Mouse (Mus musculus) midbrain, embryonic 14.5 days (tissue): ENCODE results near the gene Ddx41. TPM values are rescaled to one million over a fixed set of nuclear protein-coding genes. Genes with fewer than 3 reads are reported as not detected.
"Not testable (repeated sequence)": the region's sequence is repeated elsewhere in the genome, so short reads cannot be mapped to it uniquely, and the experiment has no call there.

Experiments used
- ATAC-seq: fragments of 200-750 bp; cut with Nextera tagmentation; 2 replicates; pipeline ENCODE4 v1.8.0; 2017; ENCODE audit warnings: moderate number of reproducible peaks, moderate library complexity; ENCODE audit not compliant: low FRiP score, low TSS enrichment
- DNase-seq: peaks from one replicate; pipeline ENCODE4 v3.0.0-alpha.2; 2015
- H3K27ac ChIP-seq: fragments of 300-500 bp; sonication (generic); replicated peaks from 2 replicates; pipeline ENCODE4 v1.5.1; 2014; ENCODE audit warnings: mild to moderate bottlenecking, low read depth, low read length, moderate library complexity
- H3K27me3 ChIP-seq: fragments of 300-500 bp; sonication (generic); 2 replicates; pipeline ENCODE4 v1.6.1; 2014; ENCODE audit warnings: low read length, control low read depth, mixed read lengths; ENCODE audit not compliant: control insufficient read depth, insufficient read depth
- H3K36me3 ChIP-seq: fragments of 300-500 bp; sonication (generic); 2 replicates; pipeline ENCODE4 v1.6.1; 2014; ENCODE audit warnings: low read length, control low read depth; ENCODE audit not compliant: control insufficient read depth, insufficient read depth
- H3K4me1 ChIP-seq: fragments of 300-500 bp; sonication (generic); 2 replicates; pipeline ENCODE4 v1.6.1; 2014; ENCODE audit warnings: mild to moderate bottlenecking, antibody characterized with exemption, low read length, control low read depth; ENCODE audit not compliant: control insufficient read depth, insufficient read depth
- H3K4me2 ChIP-seq: fragments of 300-500 bp; sonication (generic); 2 replicates; pipeline ENCODE4 v1.6.1; 2014; ENCODE audit warnings: mild to moderate bottlenecking, low read length, moderate library complexity
- H3K4me3 ChIP-seq: fragments of 300-500 bp; sonication (generic); replicated peaks from 2 replicates; pipeline ENCODE4 v1.5.1; 2014; ENCODE audit warnings: low read depth, low read length
- H3K9ac ChIP-seq: fragments of 300-500 bp; sonication (generic); replicated peaks from 2 replicates; pipeline ENCODE4 v1.6.1; 2014; ENCODE audit warnings: mild to moderate bottlenecking, low read length, moderate library complexity
- H3K9me3 ChIP-seq: fragments of 300-500 bp; sonication (generic); 2 replicates; pipeline ENCODE4 v1.6.1; 2016; ENCODE audit warnings: low read length, control low read depth, mixed read lengths; ENCODE audit not compliant: control insufficient read depth
- WGBS: fragments of 180-500 bp; shearing (Covaris S2); extraction: QIAGEN DNeasy Blood & Tissue Kit; methylation state at CpG from one replicate; pipeline ENCODE4 v1.1.7; 2014; 5-methylcytosine and 5-hydroxymethylcytosine counted together
- polyA plus RNA-seq: library from polyadenylated mRNA; unstranded; fragments of >200 nt; fragmentation: Nextera tagmentation; extraction: Ambion mirVana; gene quantifications from 2 replicates; pipeline ENCODE4 v1.2.1, GENCODE M21; 2014

Gene Ddx41
- 56.2 and 57.6 TPM in 2 replicates for polyA plus RNA-seq

DNA sequence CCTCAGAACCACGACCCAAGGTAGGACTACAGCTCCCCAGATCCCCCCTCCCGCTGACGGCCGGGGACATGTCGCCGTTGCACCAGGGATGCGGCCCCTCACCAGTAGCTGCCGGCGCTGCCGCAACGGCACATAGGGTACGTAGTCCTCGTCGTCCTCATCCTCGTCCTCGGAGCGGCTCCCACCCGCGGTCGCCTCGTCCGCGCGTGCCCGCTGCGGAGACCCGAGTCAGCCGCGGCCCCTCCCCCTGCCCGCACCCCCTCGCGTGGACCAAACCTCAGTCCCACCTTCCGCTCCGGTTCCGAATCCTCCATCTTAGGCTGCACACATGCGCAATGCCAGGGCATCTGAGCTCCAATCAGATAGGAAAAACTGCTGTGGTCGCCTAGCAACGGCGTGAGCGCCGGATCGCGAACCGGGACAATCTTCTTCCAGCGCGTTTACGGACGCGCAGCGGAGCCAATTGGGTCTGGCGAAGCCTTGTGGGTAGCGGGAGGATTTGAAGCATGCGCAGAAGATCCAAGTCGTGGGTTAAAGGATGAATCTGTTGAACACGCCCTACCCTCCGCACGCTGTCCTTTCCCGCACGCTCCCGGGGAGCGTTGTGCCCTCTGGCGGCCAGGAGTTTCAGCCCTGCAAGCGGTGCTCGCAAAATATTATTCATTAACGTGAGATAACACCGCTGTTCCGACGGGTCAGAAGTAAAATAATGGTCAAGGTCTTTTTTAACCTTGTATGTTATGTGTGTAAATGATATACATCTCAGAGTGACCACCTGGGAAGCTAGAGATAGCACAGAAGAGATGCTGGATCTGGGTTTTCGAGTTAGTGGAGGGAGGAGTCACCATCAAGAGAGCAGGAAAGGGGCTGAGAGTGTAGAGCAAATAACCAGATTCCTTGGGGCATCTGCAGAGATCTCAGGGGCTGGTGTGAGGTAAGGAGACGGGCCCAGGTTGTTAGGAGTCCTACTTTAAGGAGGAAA, at the start of gene Ddx41:
Gene Ddx41 (minus strand): TSS at position 465 of the 982 bp plus-strand sequence.
- Histone ChIP-seq H3K9me3 (no peaks in the 10 kb centered on the region), H3K27ac (peak within 1 kb of the TSS; percentile 82), H3K4me2 (peak within 1 kb of the TSS; percentile 94), H3K4me3 (peak within 1 kb of the TSS; percentile 79), H3K36me3 (peaks cover 72% of the 10 kb centered on the region), H3K4me1 (peaks cover 9% of the 10 kb centered on the region), H3K9ac (peak within 1 kb of the TSS; percentile 74), H3K27me3 (no peaks in the 10 kb centered on the region)
- 1% methylated on average over 70 of the region's 70 CpGs for WGBS
- DNase-seq (peak; percentile 99), ATAC-seq (peak; percentile 96)

GRCm38 (mm10) chr13:55578086-55578485, 41.6 kb upstream of the Ddx41 start:
- Histone ChIP-seq H3K27me3 (no peaks in the 10 kb centered on the region), H3K36me3 (no peaks in the 10 kb centered on the region), H3K4me2 (no peak overlapping the region), H3K4me3 (no peak overlapping the region), H3K27ac (no peak overlapping the region), H3K9me3 (no peaks in the 10 kb centered on the region), H3K4me1 (no peaks in the 10 kb centered on the region), H3K9ac (no peak overlapping the region)
- ATAC-seq (no peak), DNase-seq (no peak)
- WGBS, result 80% methylated on average over 4 of the region's 4 CpGs

GRCm38 (mm10) chr13:55576872-55577271, 40.4 kb upstream of the Ddx41 start:
- H3K4me2 ChIP-seq, H3K9me3 ChIP-seq, H3K4me3 ChIP-seq, H3K4me1 ChIP-seq, DNase-seq, H3K36me3 ChIP-seq, ATAC-seq, H3K27me3 ChIP-seq, H3K9ac ChIP-seq, H3K27ac ChIP-seq: not testable (repeated sequence)
- WGBS, result 88% methylated on average over 7 of the region's 7 CpGs

- Histone ChIP-seq H3K4me3 (no peak overlapping the region), H3K36me3 (no peaks in the 10 kb centered on the region), H3K27ac (no peak overlapping the region), H3K27me3 (no peaks in the 10 kb centered on the region), H3K4me2 (no peak overlapping the region), H3K9me3 (no peaks in the 10 kb centered on the region), H3K4me1 (peaks cover 10% of the 10 kb centered on the region; the same call in 1 of the 2 replicates), H3K9ac (no peak overlapping the region)
- 70% methylated on average over 5 of the region's 5 CpGs for WGBS
- no peak for DNase-seq
- ATAC-seq, result no peak
Measured at GRCm38 (mm10) chr13:55575932-55576331, 39.5 kb upstream of the Ddx41 start.

DNA sequence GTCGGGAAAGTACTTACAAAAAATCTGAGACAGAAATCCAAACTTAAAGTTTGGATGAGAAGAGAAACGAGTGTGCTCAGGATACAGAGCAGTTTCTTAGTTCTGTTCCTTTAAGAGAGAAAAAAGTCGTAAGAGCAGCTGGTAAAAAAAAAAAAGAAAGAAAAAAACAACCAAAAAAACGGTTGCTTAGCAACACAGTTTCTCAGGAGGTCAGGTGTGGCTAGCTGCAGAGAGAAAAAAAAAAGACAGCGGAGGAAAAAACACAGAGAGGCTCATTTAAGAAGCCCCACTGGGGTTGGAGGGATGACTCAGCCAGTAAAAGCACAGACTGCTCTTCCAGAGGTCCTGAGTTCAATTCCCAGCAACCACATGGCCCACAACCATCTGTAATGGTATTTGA, 37.9 kb upstream of the Ddx41 start:
- WGBS, result 77% methylated on average over 5 of the region's 5 CpGs
- H3K4me1 ChIP-seq, result peaks cover 14% of the 10 kb centered on the region
- no peak overlapping the region for H3K4me2 ChIP-seq
- H3K36me3 ChIP-seq, result 0 out of 2 replicates have a peak, but pooled peaks cover under 1% of the 10 kb centered on the region
- no peak overlapping the region for H3K27ac ChIP-seq
- H3K4me3 ChIP-seq, result no peak overlapping the region
- no peak overlapping the region for H3K9ac ChIP-seq
- ATAC-seq (no peak), DNase-seq (peak; percentile 49)
- no peaks in the 10 kb centered on the region for H3K27me3 ChIP-seq
- H3K9me3 ChIP-seq, result no peaks in the 10 kb centered on the region

- ATAC-seq, result no peak
- 100% methylated on average over 2 of the region's 2 CpGs for WGBS
- no peak for DNase-seq
- Histone ChIP-seq H3K27me3 (no peaks in the 10 kb centered on the region), H3K4me1 (peaks cover 21% of the 10 kb centered on the region), H3K27ac (no peak within 1 kb of the TSS), H3K9me3 (no peaks in the 10 kb centered on the region), H3K9ac (no peak within 1 kb of the TSS), H3K4me3 (no peak within 1 kb of the TSS), H3K36me3 (peaks cover 6% of the 10 kb centered on the region; the same call in 1 of the 2 replicates), H3K4me2 (no peak within 1 kb of the TSS)
Measured at GRCm38 (mm10) chr13:55573432-55573831, 37.0 kb upstream of the Ddx41 start, which contains the start of gene Tmed9. Tmed9 (plus strand) TSS chr13:55573732.

GRCm38 (mm10) chr13:55571977-55572376, 35.5 kb upstream of the Ddx41 start:
- Histone ChIP-seq H3K9me3 (no peaks in the 10 kb centered on the region), H3K27me3 (no peaks in the 10 kb centered on the region), H3K9ac (no peak overlapping the region; the same call in 1 of the 2 replicates), H3K4me3 (peak overlapping the region; percentile 95; the same call in 1 of the 2 replicates), H3K4me2 (peak overlapping the region; percentile 83), H3K36me3 (peaks cover 13% of the 10 kb centered on the region), H3K4me1 (peaks cover 23% of the 10 kb centered on the region), H3K27ac (no peak overlapping the region)
- ATAC-seq (no peak), DNase-seq (no peak)
- WGBS, result 87% methylated on average over 2 of the region's 2 CpGs

DNA sequence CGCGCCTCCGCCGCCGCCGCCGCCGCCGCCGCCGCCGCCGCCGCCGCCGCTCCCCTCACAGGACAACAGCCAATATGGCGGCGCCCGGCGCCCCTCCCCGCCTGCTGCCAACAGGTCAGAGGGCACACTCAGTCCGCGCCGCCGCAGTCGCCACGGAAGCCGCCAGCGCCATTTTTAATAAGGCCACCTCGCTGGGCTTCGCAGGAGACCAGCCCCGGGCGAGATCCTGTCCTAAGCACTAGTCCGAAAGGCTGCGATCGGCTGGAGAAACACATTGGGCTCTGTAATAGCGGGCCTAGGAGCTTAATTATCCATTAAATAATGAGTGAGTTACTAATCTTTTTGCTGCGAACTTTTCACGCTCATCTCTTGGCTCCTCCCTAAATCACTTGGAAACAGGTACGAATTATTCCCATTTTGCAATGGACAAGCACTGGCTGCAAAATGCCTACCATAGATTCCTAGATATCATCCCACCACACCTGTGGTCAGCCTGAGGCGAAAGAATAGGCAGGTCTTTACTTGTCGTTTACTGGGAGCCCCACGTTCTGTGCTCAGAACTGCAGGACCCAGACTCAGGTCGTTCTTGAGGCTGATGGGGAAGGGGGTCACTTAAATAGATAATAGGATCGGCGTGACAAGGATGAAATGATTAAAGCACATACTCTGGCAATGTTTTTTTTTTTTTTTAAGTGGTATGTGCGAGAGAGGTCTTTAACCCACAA, 34.7 kb upstream of the Ddx41 start, which contains the start of gene Fam193b:
Gene Fam193b (minus strand): TSS at position 94 of the 725 bp plus-strand sequence.
- peak; percentile 93 for ATAC-seq
- WGBS, result under 1% methylated on average over 47 of the region's 47 CpGs

More for the DNA sequence above, 34.7 kb upstream of the Ddx41 start, which contains the start of gene Fam193b:
- Histone ChIP-seq H3K9me3 (no peaks in the 10 kb centered on the region), H3K4me3 (peak within 1 kb of the TSS; percentile 95), H3K4me2 (peak within 1 kb of the TSS; percentile 83), H3K4me1 (peaks cover 23% of the 10 kb centered on the region), H3K9ac (peak within 1 kb of the TSS; percentile 96), H3K36me3 (peaks cover 17% of the 10 kb centered on the region), H3K27me3 (no peaks in the 10 kb centered on the region), H3K27ac (peak within 1 kb of the TSS; percentile 91)
- DNase-seq, result peak; percentile 96
